Mouse (Mus musculus): ENCODE results near the gene Mars2.
A peak's percentile ranks its signal among the peaks of the same experiment; 100 is the strongest.

The Mars2 gene

GRCm38 (mm10) chr1:55236890-55237642 lies at the start of gene Mars2:
Gene Mars2 (plus strand): TSS chr1:55237177.
- DNase-seq (ENCODE audit: low spot score in 2 of 2): peak; percentile 94 to 96

GRCm38 (mm10) chr1:55192015-55192414 lies 45.0 kb upstream of the Mars2 start:
- DNase-seq (ENCODE audit: low spot score in 2 of 2): no peak

- DNase-seq (ENCODE audit: low spot score in 2 of 2): no peak
Measured at GRCm38 (mm10) chr1:55192824-55193223, 44.2 kb upstream of the Mars2 start.

- DNase-seq (ENCODE audit: low spot score in 2 of 2): no peak
Measured at GRCm38 (mm10) chr1:55193316-55193715, 43.7 kb upstream of the Mars2 start.

- DNase-seq (ENCODE audit: low spot score in 2 of 2): no peak
Measured at GRCm38 (mm10) chr1:55194064-55194915, 42.7 kb upstream of the Mars2 start.

GRCm38 (mm10) chr1:55195021-55195420 lies 42.0 kb upstream of the Mars2 start:
- no peak for DNase-seq (ENCODE audit: low spot score in 2 of 2)

- no peak for DNase-seq (ENCODE audit: low spot score in 2 of 2)
Measured at GRCm38 (mm10) chr1:55196327-55197003, 40.5 kb upstream of the Mars2 start.

GRCm38 (mm10) chr1:55198719-55199118 lies 38.3 kb upstream of the Mars2 start:
- no peak for DNase-seq (ENCODE audit: low spot score in 2 of 2)

GRCm38 (mm10) chr1:55201850-55202752 lies 34.9 kb upstream of the Mars2 start:
- DNase-seq (ENCODE audit: low spot score in 2 of 2): peak; percentile 53 to 57

- DNase-seq (ENCODE audit: low spot score in 2 of 2): no peak
Measured at GRCm38 (mm10) chr1:55205808-55206327, 31.1 kb upstream of the Mars2 start.

- no peak for DNase-seq (ENCODE audit: low spot score in 2 of 2)
Measured at GRCm38 (mm10) chr1:55207561-55207960, 29.4 kb upstream of the Mars2 start.

- no peak for DNase-seq (ENCODE audit: low spot score in 2 of 2)
Measured at GRCm38 (mm10) chr1:55208500-55209140, 28.4 kb upstream of the Mars2 start.

GRCm38 (mm10) chr1:55210202-55210965 lies 26.6 kb upstream of the Mars2 start:
- DNase-seq (ENCODE audit: low spot score in 2 of 2): no peak

GRCm38 (mm10) chr1:55211081-55211480 lies 25.9 kb upstream of the Mars2 start:
- no peak for DNase-seq (ENCODE audit: low spot score in 2 of 2)

GRCm38 (mm10) chr1:55212771-55213170 lies 24.2 kb upstream of the Mars2 start:
- DNase-seq (ENCODE audit: low spot score in 2 of 2): no peak

GRCm38 (mm10) chr1:55213475-55213874 lies 23.5 kb upstream of the Mars2 start:
- DNase-seq (ENCODE audit: low spot score in 2 of 2): no peak

- DNase-seq (ENCODE audit: low spot score in 2 of 2): no peak
Measured at GRCm38 (mm10) chr1:55213936-55214335, 23.0 kb upstream of the Mars2 start.

- DNase-seq (ENCODE audit: low spot score in 2 of 2): no peak
Measured at GRCm38 (mm10) chr1:55215185-55215813, 21.7 kb upstream of the Mars2 start.

GRCm38 (mm10) chr1:55217191-55217590 lies 19.8 kb upstream of the Mars2 start:
- no peak for DNase-seq (ENCODE audit: low spot score in 2 of 2)

Data from right cerebral cortex, adult 2 months (tissue).